Mouse (Mus musculus) myocyte (in vitro differentiated cells): ENCODE data around the gene Prtg. TPM values are rescaled to one million over a fixed set of nuclear protein-coding genes. Genes with fewer than 3 reads are reported as not detected.

ENCODE experiments used
- H3K27me3 ChIP-seq: one replicate; pipeline ENCODE4 v1.6.1; 2011; ENCODE audit not compliant: control insufficient read depth, insufficient read depth, insufficient read length
- H3K36me3 ChIP-seq: one replicate; pipeline ENCODE4 v1.6.1; 2011; ENCODE audit not compliant: control insufficient read depth, insufficient read depth
- H3K4me2 ChIP-seq: one replicate; pipeline ENCODE4 v1.6.1; 2011; ENCODE audit warnings: low read depth, control low read depth
- H3K4me3 ChIP-seq: one replicate; pipeline ENCODE4 v1.5.1; 2011; ENCODE audit warnings: mild to moderate bottlenecking, control low read depth, moderate library complexity
- H3K79me2 ChIP-seq: one replicate; pipeline ENCODE4 v1.6.1; 2011; ENCODE audit not compliant: control insufficient read depth, insufficient read depth
- H3ac ChIP-seq: one replicate; pipeline ENCODE4 v1.6.1; 2011; ENCODE audit not compliant: control insufficient read depth, insufficient read length
- CEBPB ChIP-seq: IDR thresholded peaks from 2 replicates; pipeline ENCODE4 v1.6.1; 2011; ENCODE audit warnings: mild to moderate bottlenecking, moderate library complexity; ENCODE audit not compliant: poor library complexity, insufficient read depth, severe bottlenecking
- E2F4 ChIP-seq: IDR thresholded peaks from one replicate; pipeline ENCODE4 v1.6.1; 2011; ENCODE audit warnings: mild to moderate bottlenecking, control low read depth, moderate library complexity; ENCODE audit not compliant: insufficient read depth
- MAX ChIP-seq: IDR thresholded peaks from one replicate; pipeline ENCODE4 v1.6.1; 2011; ENCODE audit warnings: low read depth, mild to moderate bottlenecking, control low read depth
- MYOD1 ChIP-seq, 3 experiments: IDR thresholded peaks; one replicate each; pipeline ENCODE4 v1.6.1; 2011; ENCODE audit warnings: control low read depth in 2 of 3, low read depth in 2 of 3, mild to moderate bottlenecking in 2 of 3, moderate library complexity in 1 of 3; ENCODE audit not compliant: insufficient read length in 2 of 3, control insufficient read depth in 1 of 3
- MYOG ChIP-seq, 3 experiments: IDR thresholded peaks; one replicate each; pipeline ENCODE4 v1.6.1; 2011; ENCODE audit warnings: control low read depth in 2 of 3, low read depth in 2 of 3, mild to moderate bottlenecking in 2 of 3; ENCODE audit not compliant: insufficient read length in 2 of 3, control insufficient read depth in 1 of 3, insufficient read depth in 1 of 3
- POLR2A ChIP-seq: IDR thresholded peaks from one replicate; pipeline ENCODE4 v1.6.1; 2011; ENCODE audit warnings: low read depth, mild to moderate bottlenecking, control low read depth, moderate library complexity; ENCODE audit not compliant: insufficient read length
- POLR2AphosphoS2 ChIP-seq: IDR thresholded peaks from one replicate; pipeline ENCODE4 v1.6.1; 2011; ENCODE audit warnings: low read depth, control low read depth; ENCODE audit not compliant: insufficient read length
- REST ChIP-seq: IDR thresholded peaks from one replicate; pipeline ENCODE4 v1.6.1; 2011; ENCODE audit warnings: mild to moderate bottlenecking, control low read depth, moderate library complexity; ENCODE audit not compliant: insufficient read depth, insufficient read length
- SRF ChIP-seq: IDR thresholded peaks from one replicate; pipeline ENCODE4 v1.6.1; 2011; ENCODE audit warnings: low read depth; ENCODE audit not compliant: control insufficient read depth, insufficient read length
- TCF12 ChIP-seq: IDR thresholded peaks from one replicate; pipeline ENCODE4 v1.6.1; 2011; ENCODE audit warnings: mild to moderate bottlenecking, control low read depth; ENCODE audit not compliant: poor library complexity, insufficient read depth, severe bottlenecking
- TCF3 ChIP-seq: IDR thresholded peaks from one replicate; pipeline ENCODE4 v1.6.1; 2011; ENCODE audit warnings: low read depth, control low read depth; ENCODE audit not compliant: insufficient read length
- USF1 ChIP-seq: IDR thresholded peaks from one replicate; pipeline ENCODE4 v1.6.1; 2011; ENCODE audit warnings: low read depth, mild to moderate bottlenecking, control low read depth, moderate library complexity
- polyA plus RNA-seq: library from polyadenylated mRNA; unstranded; fragments of >200 nt; fragmentation: generic; extraction: Trizol; gene quantifications from one replicate; pipeline ENCODE4 v1.2.1, GENCODE M21; 2012; ENCODE audit warnings: missing spikeins

The Prtg gene
- polyA plus RNA-seq, 1 experiment, result 0.06 TPM

- no peak overlapping the region for H3K4me3 ChIP-seq
Observed at GRCm38 (mm10) chr9:72949572-72949971, 142.9 kb downstream of the Prtg start.

GRCm38 (mm10) chr9:72954746-72955145 lies 148.1 kb downstream of the Prtg start:
- Histone ChIP-seq H3ac (no peak overlapping the region), H3K79me2 (no peaks in the 10 kb centered on the region), H3K4me3 (no peak overlapping the region), H3K27me3 (peaks cover 7% of the 10 kb centered on the region), H3K36me3 (no peaks in the 10 kb centered on the region), H3K4me2 (no peak overlapping the region)
- no peak for TF ChIP-seq CEBPB
- no peak for TF ChIP-seq E2F4
- TF ChIP-seq TCF12, result no peak
- no peak for TF ChIP-seq REST
- TF ChIP-seq USF1, result no peak
- TF ChIP-seq MAX, result no peak
- no peak for TF ChIP-seq POLR2AphosphoS2

More at GRCm38 (mm10) chr9:72949572-72949971, 142.9 kb downstream of the Prtg start:
- H3K79me2 ChIP-seq, result no peaks in the 10 kb centered on the region
- TF ChIP-seq REST, result no peak
- TF ChIP-seq E2F4, result no peak
- TF ChIP-seq TCF12, result no peak
- no peak for TF ChIP-seq SRF
- no peak for TF ChIP-seq MYOD1 (IDR thresholded peaks at IDR 0.05; ENCODE audit: control insufficient read depth in 1 of 3, insufficient read length in 2 of 3, low read depth in 2 of 3)
- TF ChIP-seq POLR2A, result no peak
- TF ChIP-seq MAX, result no peak
- TF ChIP-seq TCF3, result no peak
- no peak for TF ChIP-seq CEBPB
- no peak for TF ChIP-seq MYOG (IDR thresholded peaks at IDR 0.05; ENCODE audit: control insufficient read depth in 1 of 3, insufficient read depth in 1 of 3, insufficient read length in 2 of 3, low read depth in 2 of 3)
- no peak for TF ChIP-seq POLR2AphosphoS2
- TF ChIP-seq USF1, result no peak
- H3K36me3 ChIP-seq, result no peaks in the 10 kb centered on the region
- H3K4me2 ChIP-seq, result no peak overlapping the region
- H3ac ChIP-seq, result no peak overlapping the region
- peaks cover 7% of the 10 kb centered on the region for H3K27me3 ChIP-seq

- no peak overlapping the region for H3ac ChIP-seq
- peaks cover 5% of the 10 kb centered on the region for H3K27me3 ChIP-seq
- H3K4me3 ChIP-seq, result no peak overlapping the region
- H3K36me3 ChIP-seq, result no peaks in the 10 kb centered on the region
- no peaks in the 10 kb centered on the region for H3K79me2 ChIP-seq
- H3K4me2 ChIP-seq, result no peak overlapping the region
- no peak for TF ChIP-seq MYOG (IDR thresholded peaks at IDR 0.05; ENCODE audit: control insufficient read depth in 1 of 3, insufficient read depth in 1 of 3, insufficient read length in 2 of 3, low read depth in 2 of 3)
- TF ChIP-seq TCF12, result no peak
- TF ChIP-seq SRF, result no peak
- TF ChIP-seq POLR2A, result no peak
- TF ChIP-seq POLR2AphosphoS2, result no peak
Observed at GRCm38 (mm10) chr9:72955546-72955945, 148.9 kb downstream of the Prtg start.

- H3K4me3 ChIP-seq, result no peak within 1 kb of the TSS
- H3ac ChIP-seq, result no peak within 1 kb of the TSS
- no peak for TF ChIP-seq MAX
- TF ChIP-seq E2F4, result no peak
- TF ChIP-seq USF1, result no peak
- no peak for TF ChIP-seq POLR2A
- TF ChIP-seq POLR2AphosphoS2, result no peak
- no peak for TF ChIP-seq TCF12
- no peak for TF ChIP-seq MYOG (IDR thresholded peaks at IDR 0.05; ENCODE audit: control insufficient read depth in 1 of 3, insufficient read depth in 1 of 3, insufficient read length in 2 of 3, low read depth in 2 of 3)
- no peak for TF ChIP-seq CEBPB
- no peaks in the 10 kb centered on the region for H3K79me2 ChIP-seq
- no peaks in the 10 kb centered on the region for H3K27me3 ChIP-seq
- H3K36me3 ChIP-seq, result no peaks in the 10 kb centered on the region
- H3K4me2 ChIP-seq, result no peak within 1 kb of the TSS
Observed at GRCm38 (mm10) chr9:72958521-72959450, 152.1 kb downstream of the Prtg start, which contains the start of the genes Dyx1c1 and Gm44503. TSS of gene Dyx1c1 (plus strand) at chr9:72958785. TSS of gene Gm44503 (plus strand) at chr9:72958852.

- H3K4me2 ChIP-seq, result peak overlapping the region; percentile 42
- peaks cover 6% of the 10 kb centered on the region for H3K27me3 ChIP-seq
- H3K79me2 ChIP-seq, result no peaks in the 10 kb centered on the region
- H3K36me3 ChIP-seq, result no peaks in the 10 kb centered on the region
- no peak overlapping the region for H3K4me3 ChIP-seq
- H3ac ChIP-seq, result no peak overlapping the region
- TF ChIP-seq POLR2A (no peak), CEBPB (no peak), MAX (no peak), USF1 (no peak), MYOD1 (IDR thresholded peaks at IDR 0.05; ENCODE audit: control insufficient read depth in 1 of 3, insufficient read length in 2 of 3, low read depth in 2 of 3) (no peak), TCF12 (no peak), POLR2AphosphoS2 (no peak), TCF3 (no peak), E2F4 (no peak), MYOG (IDR thresholded peaks at IDR 0.05; ENCODE audit: control insufficient read depth in 1 of 3, insufficient read depth in 1 of 3, insufficient read length in 2 of 3, low read depth in 2 of 3) (no peak), REST (no peak), SRF (no peak)
Observed at GRCm38 (mm10) chr9:72961346-72961745, 154.7 kb downstream of the Prtg start.
